Mouse (Mus musculus) ES-Bruce4 (cell line): ENCODE measurements at regions not wholly inside any gene's neighbourhood (a gene's known extent, or its start where the extent isn't known, plus 50 kb on each side); places are given as distances from the start of the nearest gene placed in this dataset.

ENCODE experiments used
- H3K27ac ChIP-seq: 2 replicates; pipeline ENCODE4 v1.5.1; 2012; ENCODE audit warnings: low read length, inconsistent platforms; ENCODE audit not compliant: insufficient read depth
- H3K27me3 ChIP-seq: 2 replicates; pipeline ENCODE4 v1.6.1; 2012; ENCODE audit warnings: mild to moderate bottlenecking, low read length, inconsistent platforms; ENCODE audit not compliant: control insufficient read depth, poor library complexity, insufficient read depth, severe bottlenecking
- H3K36me3 ChIP-seq: 2 replicates; pipeline ENCODE4 v1.6.1; 2012; ENCODE audit warnings: inconsistent platforms, mild to moderate bottlenecking, low read length, moderate library complexity; ENCODE audit not compliant: control insufficient read depth, poor library complexity, insufficient read depth, severe bottlenecking
- H3K4me1 ChIP-seq: one replicate; pipeline ENCODE4 v1.8.1; 2011; ENCODE audit warnings: low read length; ENCODE audit not compliant: control insufficient read depth, insufficient read depth
- H3K4me3 ChIP-seq: 2 replicates; pipeline ENCODE4 v1.5.1; 2011; ENCODE audit warnings: low read depth, mild to moderate bottlenecking, low read length
- H3K9ac ChIP-seq: 2 replicates; pipeline ENCODE4 v1.6.1; 2012; ENCODE audit warnings: low read depth, mild to moderate bottlenecking, inconsistent platforms; ENCODE audit not compliant: poor library complexity, severe bottlenecking
- H3K9me3 ChIP-seq: replicated peaks from 2 replicates; pipeline ENCODE4 v1.6.1; 2012; ENCODE audit warnings: mild to moderate bottlenecking, low read length, inconsistent platforms; ENCODE audit not compliant: control insufficient read depth, poor library complexity, insufficient read depth, severe bottlenecking
- CTCF ChIP-seq: IDR thresholded peaks from one replicate; pipeline ENCODE4 v1.8.1; 2011; ENCODE audit warnings: low read depth, low read length
- EP300 ChIP-seq: IDR thresholded peaks from 2 replicates; pipeline ENCODE4 v1.6.1; 2011; ENCODE audit warnings: low read depth, low read length; ENCODE audit not compliant: insufficient read depth
- POLR2A ChIP-seq: IDR thresholded peaks from one replicate; pipeline ENCODE4 v1.8.1; 2011; ENCODE audit warnings: low read length; ENCODE audit not compliant: insufficient read depth

- Histone ChIP-seq H3K4me1 (no peaks in the 10 kb centered on the region), H3K27ac (no peak overlapping the region), H3K27me3 (no peaks in the 10 kb centered on the region), H3K4me3 (no peak overlapping the region), H3K9ac (no peak overlapping the region), H3K36me3 (no peaks in the 10 kb centered on the region), H3K9me3 (no peaks in the 10 kb centered on the region)
- TF ChIP-seq CTCF (no peak), POLR2A (no peak), EP300 (no peak)
These were observed 202.4 kb downstream of the Sox4 start for GRCm38 (mm10) chr13:28750949-28751692.

DNA sequence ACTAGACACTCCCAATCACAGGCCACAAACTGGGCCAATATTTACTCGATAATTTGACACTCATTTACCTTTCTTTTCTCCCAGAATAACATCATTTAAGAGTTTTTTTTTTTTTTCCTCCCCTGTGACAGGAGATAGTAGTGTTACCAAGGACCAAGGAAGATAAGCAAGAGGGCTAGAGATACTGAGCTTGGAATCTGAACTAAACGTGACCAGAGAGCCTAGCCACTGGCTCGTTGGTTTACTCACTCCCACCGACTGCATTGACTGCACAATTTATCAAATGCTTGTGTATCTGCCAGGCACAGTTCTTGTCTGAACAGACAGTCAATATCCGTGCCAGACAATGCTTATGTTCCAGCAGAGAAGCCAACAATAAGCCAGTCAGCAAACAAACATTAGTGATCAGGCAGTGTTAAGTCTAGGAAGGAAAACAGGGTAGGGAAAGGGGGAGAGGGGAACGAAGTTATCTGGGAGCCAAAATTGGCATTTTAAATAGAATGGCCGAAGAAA is 213.3 kb downstream of the Sox4 start:
- H3K27me3 ChIP-seq = no peaks in the 10 kb centered on the region
- H3K27ac ChIP-seq = no peak overlapping the region
- TF ChIP-seq POLR2A = no peak
- TF ChIP-seq EP300 = no peak
- TF ChIP-seq CTCF = no peak
- H3K9ac ChIP-seq = no peak overlapping the region
- H3K9me3 ChIP-seq = no peaks in the 10 kb centered on the region
- no peak overlapping the region for H3K4me3 ChIP-seq
- no peaks in the 10 kb centered on the region for H3K4me1 ChIP-seq
- H3K36me3 ChIP-seq = no peaks in the 10 kb centered on the region

DNA sequence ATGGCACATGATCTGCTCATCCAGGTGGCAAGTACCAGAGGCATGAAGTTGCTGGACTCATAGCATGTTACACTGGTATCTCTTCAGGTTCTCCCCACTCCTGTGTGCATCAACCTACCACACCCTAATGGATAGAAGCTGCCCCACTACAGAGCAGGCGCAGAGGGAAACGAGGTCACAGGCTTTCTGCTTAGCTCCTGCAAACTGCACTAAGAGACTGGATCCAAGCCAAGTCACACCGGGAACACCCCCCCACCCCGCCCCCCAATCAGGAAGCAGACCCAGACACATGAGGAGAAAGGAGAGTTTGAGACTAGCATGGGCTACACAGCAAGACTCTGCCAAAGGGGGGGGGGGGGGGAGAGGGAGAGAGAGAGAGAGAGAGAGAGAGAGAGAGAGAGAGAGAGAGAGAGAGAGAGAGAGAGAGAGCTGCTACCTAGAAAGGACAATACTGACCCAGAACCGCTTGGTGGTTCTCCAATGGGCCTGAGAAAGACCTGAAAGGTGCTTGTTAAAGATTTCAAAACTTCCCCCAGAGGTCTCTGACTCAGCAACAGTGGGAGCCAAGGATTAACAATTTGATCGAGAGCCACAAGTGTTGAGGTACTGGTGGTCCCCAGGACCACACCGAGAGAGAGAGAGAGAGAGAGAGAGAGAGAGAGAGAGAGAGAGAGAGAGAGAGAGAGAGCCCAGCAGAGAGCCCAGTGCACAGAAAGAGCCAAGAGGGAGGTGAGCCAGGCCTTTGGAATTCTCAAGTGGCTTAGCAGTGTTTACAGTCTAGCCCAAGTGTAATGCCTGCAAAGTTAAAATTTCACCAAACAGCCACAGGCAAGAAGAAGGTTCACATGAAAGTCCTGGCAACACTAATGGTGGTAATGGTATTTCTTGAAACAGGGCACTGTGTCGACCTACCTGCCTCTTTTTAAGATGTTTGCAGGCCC is 215.1 kb downstream of the Sox4 start:
- no peak overlapping the region for H3K9ac ChIP-seq
- H3K27me3 ChIP-seq = no peaks in the 10 kb centered on the region
- H3K4me3 ChIP-seq = no peak overlapping the region
- H3K36me3 ChIP-seq = no peaks in the 10 kb centered on the region
- H3K4me1 ChIP-seq = no peaks in the 10 kb centered on the region
- TF ChIP-seq POLR2A = no peak
- H3K27ac ChIP-seq = no peak overlapping the region
- H3K9me3 ChIP-seq = no peaks in the 10 kb centered on the region

DNA sequence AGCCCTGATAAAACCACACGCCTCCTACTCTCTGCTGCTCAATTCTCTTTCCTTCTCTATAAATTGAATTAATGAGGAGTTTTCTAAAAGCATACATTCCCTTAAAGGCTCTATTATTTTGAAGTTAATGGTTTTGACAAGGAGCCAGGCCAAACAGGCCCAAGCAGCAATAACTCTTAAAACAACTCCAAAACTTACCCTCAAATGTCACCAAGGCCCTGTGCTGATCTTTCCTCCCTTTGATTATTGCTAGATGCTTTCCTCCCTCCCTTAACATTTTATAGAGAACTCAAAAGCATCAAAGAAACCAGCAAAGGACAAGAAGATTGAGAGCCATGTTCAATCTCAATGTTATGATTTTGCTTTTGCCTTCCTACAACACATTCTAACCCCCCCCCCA is 221.0 kb downstream of the Sox4 start:
- Histone ChIP-seq H3K4me3 (no peak overlapping the region), H3K27ac (no peak overlapping the region), H3K9ac (no peak overlapping the region), H3K9me3 (no peaks in the 10 kb centered on the region), H3K36me3 (no peaks in the 10 kb centered on the region), H3K27me3 (no peaks in the 10 kb centered on the region), H3K4me1 (no peaks in the 10 kb centered on the region)
- TF ChIP-seq POLR2A (no peak), EP300 (no peak), CTCF (no peak)

- H3K4me3 ChIP-seq = no peak overlapping the region
- TF ChIP-seq POLR2A = no peak
- no peak for TF ChIP-seq EP300
- TF ChIP-seq CTCF = no peak
- H3K36me3 ChIP-seq = no peaks in the 10 kb centered on the region
- H3K4me1 ChIP-seq = no peaks in the 10 kb centered on the region
- H3K27me3 ChIP-seq = no peaks in the 10 kb centered on the region
- H3K9me3 ChIP-seq = no peaks in the 10 kb centered on the region
- no peak overlapping the region for H3K9ac ChIP-seq
- H3K27ac ChIP-seq = no peak overlapping the region
These were observed 221.5 kb downstream of the Sox4 start for GRCm38 (mm10) chr13:28732036-28732435.
